9 mouse cellular contexts compared by ENCODE assay signal in the genomic region with DNA sequence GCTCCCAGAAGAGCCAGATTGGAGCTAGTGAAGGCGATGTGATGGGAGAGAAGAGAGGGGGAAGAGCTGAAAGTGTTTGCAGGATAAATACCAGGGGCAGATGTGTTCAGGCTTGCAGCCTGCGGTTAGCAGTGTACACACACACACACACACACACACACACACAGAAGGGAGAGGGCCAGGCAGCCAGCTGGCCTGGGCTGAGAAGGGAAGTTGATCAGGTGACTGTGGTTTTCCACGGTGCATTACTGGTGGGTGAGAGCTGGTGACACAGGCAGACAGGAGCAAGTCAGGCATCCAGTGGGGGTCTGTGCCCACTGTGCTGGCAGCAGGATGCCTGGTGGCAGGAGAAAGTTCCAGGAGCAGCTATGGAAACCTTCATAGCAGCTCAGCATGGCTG.
DNase-seq lines count a peak whose midpoint lies in the region; ATAC-seq lines count a peak whose summit lies in the region.
"Had no signal": no experiment of that assay in that cellular context is flagged by ENCODE, and none has a peak within 500 bp of the region (broad histone marks: within the 10 kb centered on the region; RNA-seq: fewer than 3 reads in every experiment).

No protein-coding gene starts in this region.

- H3K27me3 ChIP-seq in hindbrain, embryonic 14.5 days (ENCODE audit: control insufficient read depth, insufficient read depth, low read length) = no peaks in the 10 kb centered on the region
- H3K27me3 ChIP-seq in kidney, embryonic 14.5 days (ENCODE audit: control insufficient read depth, insufficient read depth, low read length) = no peaks in the 10 kb centered on the region
- H3K27me3 ChIP-seq: liver, embryonic 13.5 days had no signal

- no peak overlapping the region for H3K4me3 ChIP-seq in hindbrain, embryonic 14.5 days (replicated peaks; ENCODE audit: low read length)
- no peak overlapping the region for H3K4me3 ChIP-seq in kidney, embryonic 14.5 days (ENCODE audit: low read length)
- H3K4me3 ChIP-seq: liver, embryonic 13.5 days had no signal

- no peak overlapping the region for H3K9ac ChIP-seq in hindbrain, embryonic 14.5 days
- no peak overlapping the region for H3K9ac ChIP-seq in kidney, embryonic 14.5 days (ENCODE audit: low read depth, low read length)
- H3K9ac ChIP-seq: liver, embryonic 13.5 days had no signal

- ATAC-seq in hindbrain, embryonic 14.5 days (ENCODE audit: low FRiP score) = peak; percentile 60; the same call in 1 of the 2 replicates
- no peak for ATAC-seq in kidney, embryonic 14.5 days (ENCODE audit: low FRiP score, low TSS enrichment)

- no peaks in the 10 kb centered on the region for H3K4me1 ChIP-seq in hindbrain, embryonic 14.5 days (replicated peaks; ENCODE audit: control insufficient read depth, insufficient read depth, low read length)
- no peaks in the 10 kb centered on the region for H3K4me1 ChIP-seq in kidney, embryonic 14.5 days (ENCODE audit: control insufficient read depth, insufficient read depth, low read length)
- H3K4me1 ChIP-seq: liver, embryonic 13.5 days had no signal

- H3K4me2 ChIP-seq in hindbrain, embryonic 14.5 days (replicated peaks) = no peak overlapping the region
- no peak overlapping the region for H3K4me2 ChIP-seq in kidney, embryonic 14.5 days (replicated peaks; ENCODE audit: low read depth, low read length)
- H3K4me2 ChIP-seq: liver, embryonic 13.5 days had no signal

- DNase-seq in left cerebral cortex, postnatal 25 days (ENCODE audit: low spot score in 2 of 2) = peak; percentile 10 to 17
- DNase-seq in left cerebral cortex, adult 8-10 months (ENCODE audit: low spot score in 2 of 2) = no peak
- DNase-seq in c-Kit-positive CD71-negative TER-119-negative erythroid progenitor cells, embryonic 14.5 days (ENCODE audit: low read depth) = peak; percentile 22
- DNase-seq in hindbrain, embryonic 14.5 days (ENCODE audit: low spot score) = no peak
- DNase-seq in naive thymus-derived CD4-positive, alpha-beta T cell, adult 2 months (ENCODE audit: low read depth) = peak; percentile 28
- DNase-seq in ovary, postnatal 36 days (ENCODE audit: low spot score) = no peak
- no peak for DNase-seq in testis, postnatal 10 days (ENCODE audit: low spot score)
- DNase-seq: liver, embryonic 13.5 days had no signal

- H3K9me3 ChIP-seq in hindbrain, embryonic 14.5 days (ENCODE audit: control insufficient read depth, low read length) = no peaks in the 10 kb centered on the region
- H3K9me3 ChIP-seq in kidney, embryonic 14.5 days (ENCODE audit: control insufficient read depth, low read length) = no peaks in the 10 kb centered on the region
- H3K9me3 ChIP-seq: liver, embryonic 13.5 days had no signal

- H3K27ac ChIP-seq in hindbrain, embryonic 14.5 days = no peak overlapping the region
- H3K27ac ChIP-seq in kidney, embryonic 14.5 days (ENCODE audit: low read depth, low read length) = no peak overlapping the region
- H3K27ac ChIP-seq: liver, embryonic 13.5 days had no signal

- intact Hi-C loops in left cerebral cortex, postnatal 25 days (cut with DNase I) = no loop called here

- WGBS in hindbrain, embryonic 14.5 days = 57% methylated on average over 3 of the region's 3 CpGs
- WGBS in kidney, embryonic 14.5 days = 71% methylated on average over 3 of the region's 3 CpGs

- H3K36me3 ChIP-seq in hindbrain, embryonic 14.5 days (replicated peaks; ENCODE audit: control insufficient read depth, insufficient read depth) = peaks cover 6% of the 10 kb centered on the region; the same call in 1 of the 2 replicates
- H3K36me3 ChIP-seq in kidney, embryonic 14.5 days (ENCODE audit: control insufficient read depth, insufficient read depth, low read length) = no peaks in the 10 kb centered on the region
- H3K36me3 ChIP-seq: liver, embryonic 13.5 days had no signal

Comparison
In these comparisons a context has a peak if more than half of its experiments do, and no peak if none do; other contexts are left out.
1. DNase-seq: peak in left cerebral cortex, postnatal 25 days (2 of 2), c-Kit-positive CD71-negative TER-119-negative erythroid progenitor cells, embryonic 14.5 days (single experiment) and naive thymus-derived CD4-positive, alpha-beta T cell, adult 2 months (single experiment); none in left cerebral cortex, adult 8-10 months (0 of 2), hindbrain, embryonic 14.5 days (single experiment), ovary, postnatal 36 days (single experiment) and testis, postnatal 10 days (single experiment).